Mouse (Mus musculus) left cerebral cortex, postnatal 14 days (tissue): ENCODE data around the gene Ccdc80. TPM values are rescaled to one million over a fixed set of nuclear protein-coding genes. Genes with fewer than 3 reads are reported as not detected.

Experiments used
- DNase-seq, 2 experiments: peaks; one replicate each; pipeline ENCODE4 v3.0.0; 2021 to 2022; ENCODE audit warnings: low spot score in 2 of 2, mixed read lengths in 1 of 2
- intact Hi-C: fragments of 180-260 bp; cut with DNase I; formaldehyde crosslinking; loops from one replicate; pipeline ENCODE4 v1.15.1; 2025
- total RNA-seq, 2 experiments: library from RNA; stranded (reverse); gene quantifications; 2 replicates each; pipeline ENCODE4 v1.2.3; 2021

The Ccdc80 gene
- total RNA-seq, 2 experiments from 2014 or later = 8.9 to 10.9 TPM

GRCm38 (mm10) chr16:45104993-45105392 lies 11.8 kb downstream of the Ccdc80 start:
- intact Hi-C loops = no loop called here

GRCm38 (mm10) chr16:45108203-45108878 lies 15.1 kb downstream of the Ccdc80 start:
- intact Hi-C loops = no loop called here

More at GRCm38 (mm10) chr16:45104993-45105392, 11.8 kb downstream of the Ccdc80 start:
- DNase-seq = peak; percentile 36 to 72

GRCm38 (mm10) chr16:45110498-45110897 lies 17.3 kb downstream of the Ccdc80 start:
- no peak for DNase-seq
- intact Hi-C loops = no loop called here

More at GRCm38 (mm10) chr16:45108203-45108878, 15.1 kb downstream of the Ccdc80 start:
- DNase-seq = no peak

- DNase-seq = no peak
- intact Hi-C loops = no loop called here
Observed at GRCm38 (mm10) chr16:45117200-45117599, 24.0 kb downstream of the Ccdc80 start.

DNA sequence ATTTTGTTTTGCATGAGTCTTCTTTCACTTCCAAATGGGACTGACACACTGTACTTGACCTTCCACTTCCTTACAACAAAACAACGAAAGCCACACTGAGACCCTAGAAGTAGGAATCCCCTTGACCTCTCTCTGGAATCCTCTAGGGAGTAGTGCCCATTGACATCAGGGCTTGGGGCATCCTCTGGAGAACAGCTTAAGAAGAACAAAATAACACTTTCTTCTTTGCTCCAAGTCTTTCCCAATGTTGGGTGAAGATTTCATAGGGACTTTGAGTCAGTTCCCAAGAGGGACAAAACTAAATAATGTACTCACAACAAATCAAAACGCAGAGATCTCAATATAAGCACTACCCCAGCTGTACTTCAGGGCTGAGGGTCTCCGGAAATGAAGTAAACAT lies 25.6 kb downstream of the Ccdc80 start:
- no peak for DNase-seq
- intact Hi-C loops = no loop called here

DNA sequence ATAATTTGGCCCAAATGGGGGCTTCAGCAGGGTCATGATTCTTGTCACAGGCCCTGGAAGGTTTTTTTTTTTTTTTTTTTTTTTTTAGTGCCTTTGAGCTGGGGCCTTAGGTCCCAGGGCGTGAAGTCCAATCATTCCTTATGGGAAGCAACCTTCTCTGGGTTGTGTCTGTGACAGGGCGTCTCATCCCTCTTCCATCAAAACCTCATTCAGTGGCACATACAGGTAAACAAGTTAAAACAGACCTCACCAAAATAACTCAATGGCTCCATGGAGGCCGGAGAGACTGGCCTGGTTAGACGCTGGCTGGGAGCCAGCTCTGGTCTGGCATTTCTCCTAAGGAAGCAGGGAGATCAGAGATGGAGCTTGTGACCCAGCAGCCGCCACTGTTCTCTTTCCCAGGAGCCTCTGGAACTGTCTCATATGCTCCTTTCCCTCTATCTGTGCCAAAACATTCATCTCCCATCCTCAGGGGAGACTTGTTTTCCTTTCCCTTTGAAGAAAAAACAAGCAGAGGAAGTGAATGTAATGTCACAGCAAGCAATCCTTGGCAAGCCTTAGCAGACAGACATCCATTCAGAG lies 27.7 kb downstream of the Ccdc80 start:
- intact Hi-C loops = no loop called here
- peak; percentile 33 to 49 for DNase-seq

- peak; percentile 37 to 45 for DNase-seq
- intact Hi-C loops = no loop called here
Observed at GRCm38 (mm10) chr16:45122571-45122970, 29.4 kb downstream of the Ccdc80 start.

DNA sequence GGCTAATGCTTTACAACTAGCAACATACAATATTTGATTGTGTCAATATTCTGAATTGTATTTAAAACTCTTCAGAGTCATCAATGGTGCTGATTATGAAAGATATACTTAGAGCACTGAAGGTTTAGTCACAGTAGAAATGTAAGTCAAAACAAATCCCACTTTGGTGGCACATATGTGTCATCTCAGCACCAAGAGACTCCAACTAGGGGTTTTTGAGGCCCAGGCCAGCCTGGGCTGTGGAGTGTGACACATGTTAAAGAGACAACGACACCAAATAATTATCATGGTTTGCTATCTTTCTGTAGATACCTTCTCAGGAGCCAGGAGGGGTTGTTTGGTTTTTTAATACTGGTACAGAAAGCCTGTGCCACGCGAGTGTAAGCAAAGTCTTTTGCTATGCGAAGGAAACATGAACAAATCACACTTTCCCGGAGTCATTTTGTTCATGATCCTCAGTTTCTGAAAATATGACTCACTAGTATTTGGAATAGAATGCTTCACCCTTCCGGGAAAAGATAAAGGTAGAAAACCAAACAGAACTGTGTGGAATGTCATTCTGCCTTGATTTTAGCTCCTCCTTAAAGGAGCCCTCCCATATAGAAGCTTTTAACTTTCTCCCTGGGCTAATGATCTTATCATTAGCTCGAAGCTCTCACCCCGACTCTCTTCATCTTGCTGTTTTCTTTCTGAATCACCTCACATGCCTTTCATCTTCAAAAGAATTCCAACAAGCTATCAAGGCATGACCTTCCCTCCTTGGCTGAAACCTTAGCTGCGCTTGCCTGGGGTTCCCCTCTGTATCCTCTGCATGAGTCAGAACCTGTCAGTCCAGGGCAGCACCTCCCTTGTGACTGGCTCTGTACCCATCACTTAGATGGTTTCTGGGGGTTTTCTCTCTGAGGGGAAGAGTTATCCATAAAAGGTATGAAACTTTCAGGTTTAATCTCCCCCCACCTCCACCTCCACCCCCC lies 31.3 kb downstream of the Ccdc80 start:
- intact Hi-C loops = no loop called here
- no peak for DNase-seq

DNA sequence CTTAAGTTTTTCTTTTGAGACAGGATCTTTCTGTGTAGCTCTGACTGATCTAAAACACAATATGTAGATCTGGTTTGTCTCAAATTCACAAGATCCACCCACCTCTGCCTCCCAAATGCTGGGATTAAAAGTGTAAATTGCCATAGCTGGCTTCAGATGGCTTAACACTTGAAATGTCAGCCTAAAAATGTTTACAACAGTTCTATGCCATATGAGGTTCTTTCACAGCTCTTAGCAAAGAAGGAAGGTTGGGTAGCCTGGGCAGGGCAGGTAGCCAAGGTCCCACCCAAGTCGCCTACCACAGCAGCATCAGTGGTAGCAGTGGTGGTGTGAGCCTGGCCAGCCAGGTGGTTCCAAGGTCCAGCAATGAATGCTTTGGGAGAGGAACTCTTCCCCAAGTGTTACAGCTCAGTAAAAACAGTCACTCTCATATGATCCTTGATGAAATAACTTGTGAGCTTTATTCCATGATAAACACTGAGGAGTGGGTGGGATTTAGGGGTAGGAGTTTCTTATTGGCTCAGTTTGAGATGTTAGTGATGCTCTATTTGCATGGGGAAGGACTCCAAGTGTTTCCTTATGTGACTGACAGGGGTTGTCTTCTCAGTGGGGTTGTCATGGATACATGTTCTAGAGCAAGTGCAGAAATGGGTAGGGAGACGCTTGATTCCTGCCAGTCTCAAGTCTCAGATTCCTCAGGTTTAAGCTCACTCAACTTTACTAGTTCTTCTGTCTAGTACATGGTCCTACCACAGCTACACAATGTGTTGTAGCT lies 34.9 kb downstream of the Ccdc80 start:
- peak in 1 of 2 experiments; percentile 41 for DNase-seq
- intact Hi-C loops = no loop called here

DNA sequence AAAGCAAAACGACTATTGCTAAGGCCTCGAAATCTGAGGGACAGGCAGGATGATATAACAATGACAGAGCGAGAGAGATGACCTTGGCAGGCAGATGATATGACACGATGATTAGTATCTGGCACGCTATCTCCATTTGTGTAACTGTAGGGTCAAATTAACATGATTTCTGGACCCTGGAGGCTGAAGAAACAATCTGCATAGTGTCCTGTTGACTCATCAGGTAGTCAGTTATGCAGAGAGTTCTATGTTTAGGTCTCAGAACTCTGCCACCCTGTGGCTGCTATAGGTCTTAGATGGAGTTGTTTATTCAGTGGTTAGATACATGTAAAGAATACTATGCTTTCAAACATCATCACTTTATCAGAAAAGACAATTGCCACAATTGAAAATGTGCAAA lies 48.5 kb downstream of the Ccdc80 start:
- intact Hi-C loops = loop anchor here (10.0 kb wide), 1 partner anchor 407 kb away; no protein-coding TSS in a partner anchor
- peak in 1 of 2 experiments; percentile 28 for DNase-seq

DNA sequence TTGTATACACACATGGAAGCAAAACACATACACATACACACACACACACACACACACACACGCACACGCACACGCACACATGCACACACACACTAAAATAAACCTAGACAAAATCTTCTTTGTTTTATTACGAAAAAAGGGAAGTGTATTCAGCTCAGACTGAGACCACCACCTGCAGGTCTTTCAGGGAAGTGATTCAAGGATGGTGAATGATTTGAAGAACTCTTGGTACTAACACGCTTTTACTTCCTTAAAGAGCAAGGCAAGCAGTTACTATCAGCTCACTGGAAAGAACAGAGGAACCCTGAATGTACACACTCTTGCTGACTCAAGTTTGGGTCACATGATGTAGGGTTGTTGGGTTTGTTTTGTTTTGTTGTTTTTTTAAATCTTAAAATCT lies 49.4 kb downstream of the Ccdc80 start:
- peak in 1 of 2 experiments; percentile 54 for DNase-seq
- intact Hi-C loops = loop anchor here (10.0 kb wide), 1 partner anchor 408 kb away; no protein-coding TSS in a partner anchor

GRCm38 (mm10) chr16:45145119-45145518 lies 51.9 kb downstream of the Ccdc80 start:
- no peak for DNase-seq
- intact Hi-C loops = loop anchor here (10.0 kb wide), 1 partner anchor 410 kb away; no protein-coding TSS in a partner anchor

GRCm38 (mm10) chr16:45148488-45149082 lies 55.4 kb downstream of the Ccdc80 start:
- intact Hi-C loops = loop anchor here (10.0 kb wide), 1 partner anchor 414 kb away; no protein-coding TSS in a partner anchor
- DNase-seq = no peak

DNA sequence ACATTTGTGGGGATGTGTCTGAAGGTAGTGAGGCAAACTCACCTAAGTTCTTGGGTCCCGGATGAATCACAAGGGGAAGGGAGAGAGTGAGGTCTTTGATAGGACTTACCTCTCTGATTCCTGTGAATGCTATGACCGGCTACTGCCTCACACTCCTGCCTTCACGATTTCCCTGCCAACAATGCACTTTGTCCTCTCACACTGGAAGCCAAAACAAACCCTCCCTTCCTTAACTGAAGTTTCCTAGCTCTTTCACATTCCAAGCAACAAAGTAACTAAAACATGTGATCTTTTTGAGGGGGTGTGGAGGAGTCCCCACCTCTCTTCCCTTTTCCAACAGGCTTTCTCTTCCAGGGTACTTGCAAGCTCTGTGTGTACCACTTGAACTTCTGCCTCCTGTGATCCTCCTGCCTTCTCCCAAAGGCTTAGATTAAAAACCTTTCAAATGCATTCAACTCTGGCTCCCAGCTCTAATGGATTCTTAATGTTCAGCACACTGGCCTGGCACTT lies 61.6 kb downstream of the Ccdc80 start:
- no peak for DNase-seq
- intact Hi-C loops = no loop called here

GRCm38 (mm10) chr16:45158136-45158521 lies 64.9 kb downstream of the Ccdc80 start:
- intact Hi-C loops = no loop called here

GRCm38 (mm10) chr16:45158522-45159388 lies 65.6 kb downstream of the Ccdc80 start, which contains the start of the genes Slc35a5 and Atg3:
Gene Slc35a5, minus strand, starts transcription at chr16:45158706.
Gene Atg3, plus strand, starts transcription at chr16:45158785.
- intact Hi-C loops = no loop called here
- DNase-seq = peak; percentile 97

More at GRCm38 (mm10) chr16:45158136-45158521, 64.9 kb downstream of the Ccdc80 start:
- peak; percentile 58 to 60 for DNase-seq

GRCm38 (mm10) chr16:45159389-45159716 lies 66.2 kb downstream of the Ccdc80 start:
- intact Hi-C loops = no loop called here
- no peak for DNase-seq
